Mouse (Mus musculus) CH12.LX (cell line): ENCODE data around the gene Thsd7b. TPM values are rescaled to one million over a fixed set of nuclear protein-coding genes. Genes with fewer than 3 reads are reported as not detected.

Experiments
- DNase-seq: peaks from one replicate; pipeline ENCODE4 v3.0.0-alpha.2; 2013; ENCODE audit errors: extremely low read depth
- H3K27ac ChIP-seq: 2 replicates; pipeline ENCODE4 v1.5.1; 2012; ENCODE audit warnings: low read depth, mild to moderate bottlenecking, control low read depth, moderate library complexity; ENCODE audit not compliant: insufficient read depth
- H3K27me3 ChIP-seq: replicated peaks from 2 replicates; pipeline ENCODE3; 2012; ENCODE audit warnings: inconsistent platforms
- H3K36me3 ChIP-seq, 2 experiments: replicated peaks in 1 of 2; 2 replicates each; pipeline versions ENCODE3 to v1.6.1; 2012; ENCODE audit warnings: inconsistent platforms in 1 of 2, low read length in 1 of 2, mild to moderate bottlenecking in 1 of 2, mixed read lengths in 1 of 2, moderate library complexity in 1 of 2; ENCODE audit not compliant: control insufficient read depth in 1 of 2, insufficient read depth in 1 of 2
- H3K4me1 ChIP-seq, 2 experiments: 2 replicates each; pipeline ENCODE4 v1.6.1; 2012; ENCODE audit warnings: inconsistent platforms in 1 of 2, moderate library complexity in 1 of 2; ENCODE audit not compliant: insufficient read depth in 2 of 2, control insufficient read depth in 1 of 2
- H3K4me2 ChIP-seq: 2 replicates; pipeline ENCODE4 v1.6.1; 2012; ENCODE audit warnings: low read depth, mild to moderate bottlenecking, control low read depth; ENCODE audit not compliant: poor library complexity, insufficient read depth, severe bottlenecking
- H3K4me3 ChIP-seq, 3 experiments: fragments of 150-350 bp in 1 of 3; sonication (generic) in 1 of 3; replicated peaks in 1 of 3; 2 replicates each; pipeline versions ENCODE3 to v1.5.1; 2011 to 2012; ENCODE audit warnings: low read depth in 2 of 3, low read length in 2 of 3, mild to moderate bottlenecking in 2 of 3, moderate library complexity in 2 of 3, control low read depth in 1 of 3, improper control_type of control experiment in 1 of 3, inconsistent platforms in 1 of 3, mixed read lengths in 1 of 3; ENCODE audit not compliant: poor library complexity in 1 of 3
- H3K79me2 ChIP-seq: replicated peaks from 2 replicates; pipeline ENCODE4 v1.6.1; 2012; ENCODE audit warnings: mild to moderate bottlenecking, moderate library complexity; ENCODE audit not compliant: control insufficient read depth, poor library complexity, insufficient read depth, severe bottlenecking; ENCODE audit errors: extremely low read depth
- H3K9ac ChIP-seq: 2 replicates; pipeline ENCODE4 v1.6.1; 2012; ENCODE audit warnings: low read depth, mild to moderate bottlenecking, control low read depth, moderate library complexity; ENCODE audit not compliant: insufficient read depth
- H3K9me3 ChIP-seq: replicated peaks from 2 replicates; pipeline ENCODE3; 2012; ENCODE audit warnings: low read length, inconsistent platforms, mixed read lengths
- CHD2 ChIP-seq: IDR thresholded peaks from 2 replicates; pipeline ENCODE4 v1.6.1; 2011; ENCODE audit warnings: low read length, improper control_type of control experiment
- CTCF ChIP-seq, 2 experiments: IDR thresholded peaks in 1 of 2; conservative IDR thresholded peaks in 1 of 2; 2 replicates each; pipeline ENCODE4 v1.5.1; 2011 to 2012; ENCODE audit warnings: low read depth in 2 of 2, low read length in 2 of 2, improper control_type of control experiment in 1 of 2, inconsistent platforms in 1 of 2, mild to moderate bottlenecking in 1 of 2, moderate library complexity in 1 of 2
- E2F4 ChIP-seq: IDR thresholded peaks from 2 replicates; pipeline ENCODE4 v1.6.1; 2011; ENCODE audit warnings: low read depth, low read length, improper control_type of control experiment; ENCODE audit not compliant: insufficient replicate concordance
- ELF1 ChIP-seq: IDR thresholded peaks from 2 replicates; pipeline ENCODE4 v1.6.1; 2014; ENCODE audit warnings: low read depth, mild to moderate bottlenecking, inconsistent platforms, low read length, improper control_type of control experiment
- GABPA ChIP-seq: IDR thresholded peaks from 2 replicates; pipeline ENCODE4 v1.6.1; 2012; ENCODE audit warnings: low read depth, low read length, improper control_type of control experiment, inconsistent platforms; ENCODE audit not compliant: insufficient replicate concordance
- IRF4 ChIP-seq: IDR thresholded peaks from 2 replicates; pipeline ENCODE4 v1.6.1; 2014; ENCODE audit warnings: low read depth, mild to moderate bottlenecking, inconsistent platforms, low read length, improper control_type of control experiment
- JUND ChIP-seq: conservative IDR thresholded peaks from 2 replicates; pipeline ENCODE4 v1.6.1; 2011; ENCODE audit warnings: low read depth, low read length, improper control_type of control experiment
- MAX ChIP-seq: IDR thresholded peaks from 2 replicates; pipeline ENCODE4 v1.6.1; 2011; ENCODE audit warnings: low read length, improper control_type of control experiment
- MAZ ChIP-seq: IDR thresholded peaks from 2 replicates; pipeline ENCODE4 v1.6.1; 2012; ENCODE audit warnings: low read depth, mild to moderate bottlenecking, inconsistent platforms, low read length, improper control_type of control experiment, moderate library complexity
- MEF2A ChIP-seq: IDR thresholded peaks from 2 replicates; pipeline ENCODE4 v1.6.1; 2014; ENCODE audit warnings: low read depth, mild to moderate bottlenecking, inconsistent platforms, low read length, improper control_type of control experiment, borderline replicate concordance
- MYC ChIP-seq: IDR thresholded peaks from 2 replicates; pipeline ENCODE4 v1.6.1; 2011; ENCODE audit warnings: low read depth, mild to moderate bottlenecking, improper control_type of control experiment, low read length
- NRF1 ChIP-seq: IDR thresholded peaks from 2 replicates; pipeline ENCODE4 v1.6.1; 2014; ENCODE audit warnings: low read depth, mild to moderate bottlenecking, inconsistent platforms, low read length, improper control_type of control experiment, moderate library complexity
- POLR2AphosphoS2 ChIP-seq: IDR thresholded peaks from 2 replicates; pipeline ENCODE4 v1.6.1; 2011; ENCODE audit warnings: low read depth, low read length, improper control_type of control experiment
- RAD21 ChIP-seq: IDR thresholded peaks from 2 replicates; pipeline ENCODE4 v1.6.1; 2011; ENCODE audit warnings: low read depth, mild to moderate bottlenecking, low read length, improper control_type of control experiment, moderate library complexity
- RCOR1 ChIP-seq: conservative IDR thresholded peaks from 2 replicates; pipeline ENCODE4 v1.6.1; 2012; ENCODE audit warnings: low read depth, mild to moderate bottlenecking, inconsistent platforms, low read length, improper control_type of control experiment
- SIN3A ChIP-seq: IDR thresholded peaks from 2 replicates; pipeline ENCODE4 v1.6.1; 2012; ENCODE audit warnings: low read length, improper control_type of control experiment, inconsistent platforms
- SMC3 ChIP-seq: IDR thresholded peaks from 2 replicates; pipeline ENCODE4 v1.6.1; 2011; ENCODE audit warnings: low read depth, low read length, improper control_type of control experiment
- TBP ChIP-seq: conservative IDR thresholded peaks from 2 replicates; pipeline ENCODE4 v1.6.1; 2011; ENCODE audit warnings: low read depth, low read length, improper control_type of control experiment
- TCF12 ChIP-seq: IDR thresholded peaks from 2 replicates; pipeline ENCODE4 v1.6.1; 2014; ENCODE audit warnings: low read depth, mild to moderate bottlenecking, inconsistent platforms, low read length, improper control_type of control experiment
- USF1 ChIP-seq: IDR thresholded peaks from 2 replicates; pipeline ENCODE4 v1.6.1; 2014; ENCODE audit warnings: low read depth, mild to moderate bottlenecking, inconsistent platforms, low read length, improper control_type of control experiment
- ZC3H11A ChIP-seq: IDR thresholded peaks from 2 replicates; pipeline ENCODE4 v1.6.1; 2012; ENCODE audit warnings: low read depth, mild to moderate bottlenecking, inconsistent platforms, low read length, improper control_type of control experiment
- ZMIZ1 ChIP-seq: IDR thresholded peaks from 2 replicates; pipeline ENCODE4 v1.6.1; 2012; ENCODE audit warnings: low read depth, mild to moderate bottlenecking, inconsistent platforms, low read length, improper control_type of control experiment
- dilution Hi-C: fragments of 300-500 bp; cut with MboI; formaldehyde crosslinking; loops from 2 replicates; pipeline ENCODE4 v1.14.3; 2020; ENCODE audit warnings: low sequenced_read_pairs; ENCODE audit not compliant: extremely low pct_unique_long_range_greater_than_20kb, extremely low pct_ligation_motif_present
- in situ Hi-C: fragments of 300-500 bp; cut with MboI; formaldehyde crosslinking; loops from 3 replicates; pipeline ENCODE4 v1.14.3; 2019; ENCODE audit warnings: low sequenced_read_pairs, low pct_ligation_motif_present, low pct_unique_long_range_greater_than_20kb, mixed read lengths
- polyA plus RNA-seq: library from polyadenylated mRNA; unstranded; fragments of >175 nt; gene quantifications from 2 replicates; pipeline ENCODE4 v1.2.1, GENCODE M21; 2012; ENCODE audit warnings: low read depth; ENCODE audit not compliant: insufficient read length
- total RNA-seq, 2 experiments: library from RNA; depleted of rRNA; stranded (reverse); fragments of 300-350 nt in 1 of 2; fragments of >200 nt in 1 of 2; gene quantifications; 2 replicates each; pipeline ENCODE4 v1.2.3; 2012 to 2014

The Thsd7b gene
- total and polyA plus RNA-seq, 3 experiments = not detected

DNA sequence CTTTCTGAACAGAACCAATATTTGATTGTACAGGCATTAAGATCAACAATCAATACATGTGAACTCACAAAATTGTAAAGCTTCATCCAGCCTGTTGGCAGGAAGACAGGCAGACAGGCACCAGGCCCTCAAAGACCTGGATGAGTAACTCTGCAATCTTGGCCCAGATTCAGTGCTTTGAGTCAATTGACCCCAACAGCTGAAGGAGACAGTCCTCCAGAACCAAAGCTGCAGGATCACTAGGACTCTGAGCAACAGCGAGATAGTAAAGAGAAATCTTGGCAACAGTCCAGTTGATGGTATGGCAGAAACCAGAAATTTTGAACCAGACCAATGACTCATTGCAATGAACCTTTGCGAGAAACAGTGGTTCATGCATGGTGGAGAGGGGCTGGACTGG is 458.9 kb downstream of the Thsd7b start:
- dilution Hi-C loops = no loop called here

DNA sequence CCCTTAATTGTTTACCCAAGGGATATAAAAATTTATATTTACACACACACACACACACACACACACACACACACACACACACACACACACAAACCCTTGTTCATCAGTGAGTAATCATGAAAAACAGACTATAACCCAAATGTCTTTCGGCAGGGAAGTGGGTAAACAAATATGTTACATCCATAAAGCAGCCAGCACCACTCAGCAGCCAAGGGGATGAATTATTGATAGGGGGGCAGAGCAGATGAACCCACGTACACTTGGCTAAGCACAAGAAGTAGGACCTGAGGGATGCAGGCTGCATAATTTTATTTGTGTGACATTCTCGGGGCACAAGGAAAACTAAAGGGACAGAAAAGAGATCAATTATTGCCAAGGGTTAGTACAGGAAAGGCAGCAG is 474.5 kb downstream of the Thsd7b start:
- no peak overlapping the region for H3K4me3 ChIP-seq
- H3K4me1 ChIP-seq = no peaks in the 10 kb centered on the region
- no peaks in the 10 kb centered on the region for H3K79me2 ChIP-seq
- dilution Hi-C loops = no loop called here
- in situ Hi-C loops = no loop called here
- no peaks in the 10 kb centered on the region for H3K27me3 ChIP-seq
- H3K27ac ChIP-seq = no peak overlapping the region
- DNase-seq = no peak
- no peaks in the 10 kb centered on the region for H3K9me3 ChIP-seq
- TF ChIP-seq IRF4 (no peak), CHD2 (no peak), MAX (no peak), MAZ (no peak), ZMIZ1 (no peak), MEF2A (no peak)
- H3K36me3 ChIP-seq = no peaks in the 10 kb centered on the region
- H3K4me2 ChIP-seq = no peak overlapping the region
- H3K9ac ChIP-seq = no peak overlapping the region

More for the DNA sequence above, 458.9 kb downstream of the Thsd7b start:
- Histone ChIP-seq H3K4me2 (no peak overlapping the region), H3K9me3 (no peaks in the 10 kb centered on the region), H3K4me3 (no peak overlapping the region), H3K79me2 (no peaks in the 10 kb centered on the region), H3K27me3 (no peaks in the 10 kb centered on the region), H3K4me1 (no peaks in the 10 kb centered on the region), H3K9ac (no peak overlapping the region), H3K27ac (no peak overlapping the region), H3K36me3 (no peaks in the 10 kb centered on the region)
- in situ Hi-C loops = no loop called here
- no peak for DNase-seq
- TF ChIP-seq RCOR1 (no peak), TCF12 (no peak)

DNA sequence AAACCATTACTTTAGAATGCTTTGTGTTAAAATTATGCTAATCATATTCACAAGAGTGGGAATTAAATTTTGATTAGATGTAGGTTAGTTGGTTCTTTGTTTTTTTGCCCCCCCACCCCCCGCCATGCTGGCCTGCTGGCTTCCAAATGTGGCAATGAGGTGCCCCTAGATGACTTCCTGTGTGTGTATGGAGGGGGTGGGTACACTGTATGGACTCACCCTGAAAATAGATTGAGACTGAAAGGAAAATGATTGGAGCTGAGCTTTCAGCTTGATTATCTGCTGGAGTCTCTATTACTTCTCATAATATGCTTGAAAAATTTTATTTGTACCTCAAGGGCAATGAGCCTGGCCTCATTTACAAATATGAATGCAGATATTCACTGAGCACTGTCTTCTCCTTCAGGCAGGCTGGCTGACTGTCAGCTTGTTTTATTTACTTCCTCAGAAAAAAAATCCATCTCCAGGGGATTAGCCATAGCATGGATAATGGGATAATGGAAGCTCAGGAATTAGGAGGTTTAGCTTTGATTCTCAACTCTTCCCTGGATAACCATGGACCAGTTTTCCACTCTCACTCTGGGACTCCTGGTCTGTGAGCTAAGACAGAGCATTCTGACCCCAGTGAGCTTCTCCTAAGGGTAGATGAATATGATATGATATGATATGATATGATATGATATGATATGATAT is 483.6 kb downstream of the Thsd7b start:
- in situ Hi-C loops (no loop called here), dilution Hi-C loops (no loop called here)
- TF ChIP-seq MEF2A (no peak), NRF1 (no peak), SMC3 (no peak), POLR2AphosphoS2 (no peak), MYC (no peak), TCF12 (no peak), ZC3H11A (no peak), GABPA (no peak), JUND (no peak), TBP (no peak), ELF1 (no peak), SIN3A (no peak), CTCF (conservative IDR thresholded peaks at IDR 0.05 in 1 of 2, IDR thresholded peaks at IDR 0.05 in 1 of 2; ENCODE audit: low read depth in 2 of 2, low read length in 2 of 2) (no peak), RAD21 (no peak), USF1 (no peak), E2F4 (no peak)

More for the DNA sequence above, 483.6 kb downstream of the Thsd7b start:
- no peak overlapping the region for H3K4me2 ChIP-seq
- no peaks in the 10 kb centered on the region for H3K9me3 ChIP-seq
- DNase-seq = no peak
- H3K27me3 ChIP-seq = no peaks in the 10 kb centered on the region
- H3K9ac ChIP-seq = no peak overlapping the region
- H3K4me1 ChIP-seq = no peaks in the 10 kb centered on the region
- H3K4me3 ChIP-seq = no peak overlapping the region
- no peaks in the 10 kb centered on the region for H3K79me2 ChIP-seq
- no peaks in the 10 kb centered on the region for H3K36me3 ChIP-seq
- H3K27ac ChIP-seq = no peak overlapping the region
